Mouse (Mus musculus): ENCODE data around the gene Zer1. TPM values are rescaled to one million over a fixed set of nuclear protein-coding genes. Genes with fewer than 3 reads are reported as not detected.

Zer1 gene
- polyA plus RNA-seq, 1 experiment = 39.1 TPM

DNA sequence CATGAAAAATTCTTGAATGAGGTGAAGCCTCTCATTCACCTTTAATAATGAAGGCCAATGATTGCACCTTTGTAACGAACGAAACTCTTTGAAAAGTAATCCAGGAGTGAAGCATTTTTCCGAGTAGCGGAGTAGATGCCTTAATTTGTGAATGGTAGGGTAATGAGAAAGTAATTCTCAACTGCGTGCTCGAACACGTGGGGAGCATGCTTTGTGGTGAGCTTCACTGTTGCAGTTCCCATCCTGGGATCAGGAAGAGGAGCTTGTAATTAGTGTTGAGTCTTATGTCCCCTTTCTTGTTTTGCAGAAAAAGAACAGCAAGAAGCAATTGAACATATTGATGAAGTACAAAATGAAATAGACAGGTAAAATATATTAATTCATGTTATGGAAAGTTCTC lies 56.4 kb downstream of the Zer1 start:
- 13% methylated on average over 7 of the region's 7 CpGs for WGBS
- H3K4me3 ChIP-seq (ENCODE audit: low read depth, low read length) = no peak overlapping the region; the same call in 1 of the 2 replicates
- peaks cover 23% of the 10 kb centered on the region for H3K36me3 ChIP-seq (ENCODE audit: control insufficient read depth, insufficient read depth, low read length)
- no peak overlapping the region for H3K27ac ChIP-seq (ENCODE audit: insufficient read depth, low read depth, low read length)
- peaks cover 2% of the 10 kb centered on the region; the same call in 1 of the 2 replicates for H3K4me1 ChIP-seq (ENCODE audit: control insufficient read depth, insufficient read depth, insufficient read length, low read length)
- no peaks in the 10 kb centered on the region for H3K27me3 ChIP-seq (ENCODE audit: control insufficient read depth, insufficient read depth, low read length)
- TF ChIP-seq POLR2A (IDR thresholded peaks at IDR 0.05; ENCODE audit: low read depth, low read length) = no peak
- TF ChIP-seq CTCF (IDR thresholded peaks at IDR 0.05; ENCODE audit: extremely low read depth, insufficient read length, insufficient replicate concordance, low read depth, low read length) = no peak

DNA sequence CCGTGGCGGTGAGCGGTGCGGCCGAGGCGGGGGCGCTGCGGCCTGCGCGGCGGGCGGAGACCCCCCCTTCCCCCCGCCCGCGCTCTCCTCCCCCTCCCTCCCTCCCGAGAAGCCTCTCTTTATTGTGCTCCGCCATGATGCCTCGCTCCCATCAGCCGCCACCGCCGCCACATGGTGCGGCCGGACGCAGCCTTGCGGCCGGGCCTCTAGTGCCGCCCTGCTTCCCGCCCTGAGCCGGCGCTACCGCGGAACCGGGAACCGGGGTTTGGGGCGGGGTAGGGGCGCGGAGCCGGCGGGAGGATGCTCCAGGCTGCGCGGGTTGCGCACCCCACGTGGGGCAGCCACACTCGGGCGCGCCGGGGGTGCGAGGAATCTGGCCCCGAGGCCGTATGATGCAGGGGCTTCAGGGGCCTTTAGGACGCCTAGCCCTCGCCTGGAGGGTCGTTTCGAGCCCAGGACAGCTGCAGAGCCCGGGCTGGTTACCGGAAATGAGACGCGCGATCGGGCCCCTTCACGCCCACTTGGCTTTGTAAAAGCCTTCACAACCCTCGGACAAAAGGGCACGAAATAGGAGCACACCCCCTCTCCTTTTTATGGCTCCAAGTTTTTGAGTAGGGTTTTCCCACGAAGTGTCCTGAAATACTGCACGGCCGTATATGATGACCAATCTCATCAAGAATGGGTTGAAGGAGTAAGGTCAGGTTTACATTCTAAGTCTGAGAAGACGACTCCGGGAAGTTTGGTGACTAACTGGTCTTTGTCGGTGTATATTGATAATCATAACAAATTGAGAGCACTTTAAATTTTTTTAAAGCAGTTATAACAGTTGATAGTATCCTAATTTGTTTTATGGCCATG lies 57.1 kb downstream of the Zer1 start:
- Histone ChIP-seq H3K4me3 (ENCODE audit: low read depth, low read length) (peak overlapping the region; percentile 100), H3K27ac (ENCODE audit: insufficient read depth, low read depth, low read length) (no peak overlapping the region), H3K27me3 (ENCODE audit: control insufficient read depth, insufficient read depth, low read length) (no peaks in the 10 kb centered on the region), H3K36me3 (ENCODE audit: control insufficient read depth, insufficient read depth, low read length) (peaks cover 20% of the 10 kb centered on the region), H3K4me1 (ENCODE audit: control insufficient read depth, insufficient read depth, insufficient read length, low read length) (peaks cover 2% of the 10 kb centered on the region; the same call in 1 of the 2 replicates)
- no peak for TF ChIP-seq CTCF (IDR thresholded peaks at IDR 0.05; ENCODE audit: extremely low read depth, insufficient read length, insufficient replicate concordance, low read depth, low read length)
- no peak for TF ChIP-seq POLR2A (IDR thresholded peaks at IDR 0.05; ENCODE audit: low read depth, low read length)
- under 1% methylated on average over 53 of the region's 69 CpGs for WGBS

DNA sequence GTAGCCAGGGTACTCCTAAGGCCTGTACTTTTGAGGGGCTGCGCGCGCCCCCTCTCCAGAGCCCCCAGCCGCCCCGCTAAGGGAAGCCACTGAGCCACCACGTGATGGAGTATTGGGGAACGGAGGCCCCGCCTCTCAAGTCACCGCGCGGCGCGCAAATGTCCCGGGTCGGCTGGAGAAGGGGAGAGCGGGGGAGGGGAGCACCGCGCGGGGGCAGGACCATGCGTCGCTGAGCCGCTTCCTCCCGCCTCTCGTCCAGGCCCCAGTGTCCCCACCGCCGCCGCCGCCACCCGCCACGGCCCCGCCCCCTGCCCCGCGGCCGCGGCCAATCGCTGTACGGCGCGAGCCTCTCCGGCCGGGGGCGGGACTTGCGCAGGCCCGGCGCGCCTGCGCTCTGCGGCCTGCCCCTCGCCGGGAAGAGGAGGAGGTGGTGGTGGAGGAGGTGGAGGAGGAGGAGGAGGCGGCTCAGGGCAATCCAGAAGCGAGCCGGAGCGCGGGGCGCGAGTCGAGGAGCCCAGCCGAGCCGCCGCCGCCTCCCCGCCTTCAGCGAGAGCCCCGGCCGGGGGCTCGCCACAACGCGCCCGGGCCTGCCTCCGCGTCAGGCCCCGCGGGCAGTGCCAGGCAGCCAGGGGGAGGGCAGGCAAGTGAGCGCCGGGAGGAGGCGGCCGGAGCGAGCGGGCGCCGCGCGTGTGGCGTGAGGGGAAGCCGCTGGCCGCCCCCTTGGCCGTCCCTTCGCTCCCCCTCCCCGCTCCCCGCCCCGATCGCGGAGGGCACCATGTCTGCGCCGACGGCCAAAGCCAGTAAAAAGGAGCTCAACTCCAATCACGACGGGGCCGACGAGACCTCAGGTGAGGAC lies 58.1 kb downstream of the Zer1 start:
- H3K36me3 ChIP-seq (ENCODE audit: control insufficient read depth, insufficient read depth, low read length) = peaks cover 17% of the 10 kb centered on the region
- peak overlapping the region; percentile 100 for H3K4me3 ChIP-seq (ENCODE audit: low read depth, low read length)
- 1% methylated on average over 75 of the region's 101 CpGs for WGBS
- peak; percentile 61 for TF ChIP-seq POLR2A (IDR thresholded peaks at IDR 0.05; ENCODE audit: low read depth, low read length)
- no peak for TF ChIP-seq CTCF (IDR thresholded peaks at IDR 0.05; ENCODE audit: extremely low read depth, insufficient read length, insufficient replicate concordance, low read depth, low read length)
- peak overlapping the region; percentile 94 for H3K27ac ChIP-seq (ENCODE audit: insufficient read depth, low read depth, low read length)
- no peaks in the 10 kb centered on the region for H3K27me3 ChIP-seq (ENCODE audit: control insufficient read depth, insufficient read depth, low read length)
- H3K4me1 ChIP-seq (ENCODE audit: control insufficient read depth, insufficient read depth, insufficient read length, low read length) = peaks cover 2% of the 10 kb centered on the region; the same call in 1 of the 2 replicates

DNA sequence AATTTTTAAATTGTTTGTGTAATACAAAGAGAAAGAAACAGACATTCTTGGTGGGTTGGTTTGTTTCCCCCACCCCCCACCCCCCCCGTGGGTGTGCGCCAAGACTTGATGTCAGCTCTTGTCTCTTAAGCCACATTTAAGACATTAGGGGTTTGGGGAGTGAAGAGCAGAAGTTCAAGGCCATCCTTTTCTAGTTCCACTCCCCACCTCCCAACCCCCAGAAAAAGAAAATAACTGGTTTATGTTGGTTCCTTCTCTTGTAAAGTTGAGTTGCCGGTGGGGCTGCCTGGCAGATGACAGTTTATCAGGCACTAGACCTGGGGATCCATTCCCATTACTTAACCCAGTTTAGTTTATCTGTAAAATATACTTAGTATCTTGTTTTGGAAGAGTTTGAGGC lies 60.1 kb downstream of the Zer1 start:
- H3K27me3 ChIP-seq (ENCODE audit: control insufficient read depth, insufficient read depth, low read length) = no peaks in the 10 kb centered on the region
- peaks cover 2% of the 10 kb centered on the region; the same call in 1 of the 2 replicates for H3K4me1 ChIP-seq (ENCODE audit: control insufficient read depth, insufficient read depth, insufficient read length, low read length)
- TF ChIP-seq POLR2A (IDR thresholded peaks at IDR 0.05; ENCODE audit: low read depth, low read length) = no peak
- no peak for TF ChIP-seq CTCF (IDR thresholded peaks at IDR 0.05; ENCODE audit: extremely low read depth, insufficient read length, insufficient replicate concordance, low read depth, low read length)
- no peak overlapping the region for H3K27ac ChIP-seq (ENCODE audit: insufficient read depth, low read depth, low read length)
- 45% methylated on average over 3 of the region's 3 CpGs for WGBS
- peaks cover 6% of the 10 kb centered on the region for H3K36me3 ChIP-seq (ENCODE audit: control insufficient read depth, insufficient read depth, low read length)
- H3K4me3 ChIP-seq (ENCODE audit: low read depth, low read length) = no peak overlapping the region

DNA sequence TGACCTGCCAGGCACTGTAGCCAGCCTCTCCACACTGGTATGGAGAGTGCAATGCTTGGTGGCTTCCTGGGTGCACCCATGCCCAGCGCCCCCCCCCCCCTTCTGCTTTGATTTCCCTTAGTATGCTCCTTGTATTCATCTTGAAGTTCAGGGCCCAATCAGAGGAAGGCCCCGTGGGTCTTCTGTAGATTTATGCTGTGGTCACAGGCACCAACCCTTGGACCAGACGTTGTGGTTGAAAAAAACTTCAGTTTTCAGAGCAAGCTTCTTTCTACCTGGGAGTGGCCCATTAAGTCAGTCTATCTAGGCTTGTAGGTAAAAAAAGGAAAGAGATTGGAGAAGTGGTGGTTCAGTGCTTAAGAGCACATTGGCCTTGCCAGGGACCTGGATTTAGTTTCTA lies 60.6 kb downstream of the Zer1 start:
- WGBS = 12% methylated on average over 3 of the region's 3 CpGs
- Histone ChIP-seq H3K27ac (ENCODE audit: insufficient read depth, low read depth, low read length) (peak overlapping the region; percentile 75; the same call in 1 of the 2 replicates), H3K4me1 (ENCODE audit: control insufficient read depth, insufficient read depth, insufficient read length, low read length) (peaks cover 2% of the 10 kb centered on the region; the same call in 1 of the 2 replicates), H3K36me3 (ENCODE audit: control insufficient read depth, insufficient read depth, low read length) (peaks cover 2% of the 10 kb centered on the region; the same call in 1 of the 2 replicates), H3K4me3 (ENCODE audit: low read depth, low read length) (peak overlapping the region; percentile 15; the same call in 1 of the 2 replicates), H3K27me3 (ENCODE audit: control insufficient read depth, insufficient read depth, low read length) (no peaks in the 10 kb centered on the region)
- TF ChIP-seq CTCF (IDR thresholded peaks at IDR 0.05; ENCODE audit: extremely low read depth, insufficient read length, insufficient replicate concordance, low read depth, low read length) = no peak
- no peak for TF ChIP-seq POLR2A (IDR thresholded peaks at IDR 0.05; ENCODE audit: low read depth, low read length)

DNA sequence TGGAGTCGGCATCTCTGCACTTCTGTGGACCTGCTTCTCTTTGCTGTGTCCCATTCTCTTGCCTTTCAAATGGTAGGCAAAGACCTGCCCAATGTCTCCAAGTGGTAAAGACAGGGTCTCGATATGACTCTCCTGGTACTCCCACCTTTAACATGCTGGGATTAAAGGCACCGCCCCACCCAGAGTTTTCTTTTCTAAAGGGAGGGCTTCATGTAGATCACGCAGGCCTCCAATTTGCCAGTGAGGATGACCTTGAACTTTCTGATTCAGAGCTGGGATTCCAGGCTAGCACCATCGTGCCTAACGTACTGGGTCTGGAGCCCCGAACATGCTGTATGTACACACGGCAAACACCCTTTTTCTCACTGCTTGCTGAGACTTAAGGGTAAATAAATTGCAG lies 61.1 kb downstream of the Zer1 start:
- peaks cover 2% of the 10 kb centered on the region; the same call in 1 of the 2 replicates for H3K4me1 ChIP-seq (ENCODE audit: control insufficient read depth, insufficient read depth, insufficient read length, low read length)
- peak overlapping the region; percentile 77 for H3K4me3 ChIP-seq (ENCODE audit: low read depth, low read length)
- no peaks in the 10 kb centered on the region for H3K27me3 ChIP-seq (ENCODE audit: control insufficient read depth, insufficient read depth, low read length)
- no peak for TF ChIP-seq POLR2A (IDR thresholded peaks at IDR 0.05; ENCODE audit: low read depth, low read length)
- TF ChIP-seq CTCF (IDR thresholded peaks at IDR 0.05; ENCODE audit: extremely low read depth, insufficient read length, insufficient replicate concordance, low read depth, low read length) = no peak
- H3K36me3 ChIP-seq (ENCODE audit: control insufficient read depth, insufficient read depth, low read length) = no peaks in the 10 kb centered on the region
- WGBS = 3% methylated on average over 8 of the region's 8 CpGs
- H3K27ac ChIP-seq (ENCODE audit: insufficient read depth, low read depth, low read length) = peak overlapping the region; percentile 75
